Mouse (Mus musculus) thymus, postnatal 14 days (tissue): ENCODE data around the gene Arhgap25.
"Not testable (repeated sequence)": the region's sequence is repeated elsewhere in the genome, so short reads cannot be mapped to it uniquely, and the experiment has no call there.

Experiments
- DNase-seq: peaks from one replicate; pipeline ENCODE4 v3.0.0; 2021

Gene Arhgap25

DNA sequence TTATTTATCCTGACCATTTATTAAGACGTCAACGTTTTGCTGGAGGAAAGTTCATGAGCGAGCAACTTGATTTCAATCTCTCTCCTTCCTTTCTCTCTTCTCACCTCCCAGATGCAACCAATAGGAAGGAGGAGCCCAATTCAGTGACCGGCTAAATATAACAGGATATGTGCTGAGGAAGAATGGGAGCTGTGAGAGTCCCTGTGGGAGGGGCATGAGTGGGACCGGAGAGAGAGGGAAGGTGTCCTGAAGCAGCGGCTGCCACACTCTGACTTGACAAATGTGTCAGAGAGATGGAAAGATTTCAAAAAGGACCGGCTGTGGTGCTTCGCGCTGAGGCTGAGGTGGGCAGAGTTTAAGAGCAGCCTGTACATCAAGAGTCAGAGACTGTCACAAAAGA is 2.6 kb upstream of the Arhgap25 start:
- no peak for DNase-seq

DNA sequence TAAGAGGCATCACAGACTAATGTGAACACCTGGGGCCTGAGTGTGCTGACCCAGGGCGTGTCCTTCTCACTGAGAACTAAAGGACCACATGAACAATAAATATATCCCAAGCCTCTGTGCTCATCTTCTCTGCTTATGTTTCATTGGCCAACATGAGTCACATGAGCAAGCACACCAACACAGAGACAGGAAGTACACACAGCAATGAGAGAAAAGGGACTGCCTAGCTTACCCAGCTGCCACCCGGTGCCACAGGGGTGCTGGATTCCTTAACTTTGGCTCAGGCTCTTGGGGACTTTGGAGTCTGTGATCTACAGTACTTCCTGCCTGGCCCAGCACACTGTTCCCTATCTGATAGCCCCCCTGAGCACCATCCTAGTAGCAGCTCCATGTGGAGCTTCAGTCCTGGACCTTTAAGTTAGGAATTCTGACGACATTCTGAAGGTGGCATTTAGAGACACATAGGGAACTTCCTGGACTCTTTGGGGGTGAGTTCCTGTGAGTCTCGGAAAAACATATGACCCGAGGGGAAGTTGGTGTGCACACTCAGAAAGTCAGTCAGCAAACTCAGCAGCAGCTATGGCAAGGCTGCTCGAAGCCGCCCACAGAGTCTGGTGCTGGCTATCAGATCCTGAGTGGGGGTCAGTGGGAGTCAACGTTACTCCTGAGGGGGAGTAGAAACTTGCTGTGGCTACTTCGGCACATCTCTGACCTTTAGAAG is 2.0 kb upstream of the Arhgap25 start:
- DNase-seq, result peak; percentile 62

DNA sequence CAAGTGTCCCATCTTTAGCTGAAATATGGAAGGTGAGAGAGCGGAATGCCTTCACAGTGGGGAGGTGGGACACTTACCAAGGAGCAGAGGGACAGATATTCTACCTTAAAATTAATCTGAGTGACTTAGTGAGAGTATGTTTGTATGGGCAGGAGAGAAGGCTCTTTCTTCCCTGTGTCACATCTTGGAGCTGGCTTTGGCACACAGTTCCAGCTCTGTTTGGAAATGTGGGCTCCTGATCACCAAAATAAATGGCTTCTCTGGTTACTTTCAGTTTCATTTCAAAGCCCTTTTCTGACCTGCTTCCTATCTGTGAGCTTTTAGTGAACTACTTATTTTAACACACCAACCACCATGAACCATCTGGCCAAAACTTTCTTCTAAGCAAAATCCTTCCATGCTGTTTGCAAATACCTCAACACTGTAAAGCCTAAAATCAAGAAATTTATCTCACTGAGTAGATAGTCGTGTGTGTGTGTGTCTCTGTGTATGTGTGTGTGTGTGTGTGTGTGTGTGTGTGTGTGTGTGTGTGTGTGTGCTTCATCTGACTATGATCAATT is 1.5 kb downstream of the Arhgap25 start:
- DNase-seq, result no peak

DNA sequence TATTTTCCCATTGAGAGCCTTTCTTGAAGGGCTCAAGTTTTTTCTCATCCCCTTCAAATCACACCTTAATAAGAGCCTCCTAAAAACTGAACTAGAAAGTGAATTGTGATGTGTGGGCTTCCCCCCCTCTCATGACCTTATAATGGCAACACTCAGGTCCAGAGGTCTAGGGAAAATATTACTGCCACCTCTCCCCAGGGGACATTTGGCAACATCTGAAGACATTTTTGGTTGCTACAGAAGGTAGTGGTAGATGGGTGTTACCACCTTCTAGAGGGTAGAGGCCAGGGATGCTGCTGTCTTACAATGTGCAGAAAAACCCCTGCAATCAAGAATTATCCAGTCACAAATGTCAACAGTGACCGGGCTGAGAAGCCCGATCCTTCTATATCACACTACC is 2.7 kb downstream of the Arhgap25 start:
- DNase-seq, result no peak

DNA sequence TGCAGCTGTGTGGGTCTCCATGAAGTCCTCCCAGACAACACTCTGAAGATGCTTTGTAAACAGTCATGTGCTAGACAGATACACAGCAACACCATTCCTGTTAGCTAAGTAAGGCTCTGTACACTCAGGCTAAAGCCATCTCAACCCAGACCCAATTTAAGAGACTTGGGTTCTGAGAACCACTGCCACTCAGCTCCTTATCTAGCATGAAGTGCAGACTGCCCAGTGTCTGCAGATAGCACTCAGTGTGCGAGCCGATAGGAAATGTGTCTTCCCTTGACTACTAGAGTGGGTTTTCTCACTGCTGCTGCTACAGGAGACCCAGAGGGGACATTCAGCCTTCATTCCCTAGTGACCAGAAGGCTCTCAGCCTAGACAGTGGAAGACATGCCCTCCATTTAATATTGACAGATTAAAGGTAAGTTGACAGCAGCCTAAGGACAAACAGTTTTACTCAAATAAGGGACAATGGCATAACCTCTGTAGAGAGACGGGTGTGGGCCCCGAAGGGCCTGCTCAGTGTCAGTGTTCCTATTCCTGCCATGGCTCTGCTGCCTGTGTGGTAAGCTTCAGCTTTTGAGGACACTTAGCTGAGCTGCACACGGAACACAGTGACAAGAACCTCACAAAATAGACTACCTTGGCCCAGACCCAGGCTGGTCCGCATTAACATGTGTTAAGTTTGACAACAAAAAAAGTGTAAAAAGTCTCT is 5.1 kb downstream of the Arhgap25 start:
- no peak for DNase-seq

DNA sequence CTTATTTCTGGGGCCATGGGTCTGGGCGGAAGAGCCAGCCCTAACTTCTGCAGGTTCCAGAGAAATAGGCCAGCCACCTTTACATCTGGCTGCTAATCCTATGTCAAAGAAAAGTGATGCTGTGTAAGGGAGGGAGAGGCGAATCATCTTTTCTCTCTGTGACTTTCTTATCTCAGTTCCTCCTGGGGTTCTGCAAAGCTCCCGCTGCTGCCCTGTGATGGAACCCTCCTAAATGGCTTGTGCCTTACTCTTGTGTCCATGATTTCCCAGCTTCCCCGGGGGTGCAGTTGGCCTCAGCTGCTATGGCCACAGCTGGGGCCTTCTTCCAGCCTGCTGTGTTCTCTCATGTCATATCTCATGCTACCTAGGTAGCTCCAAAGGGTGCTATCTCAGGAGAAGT is 5.7 kb downstream of the Arhgap25 start:
- DNase-seq, result no peak

DNA sequence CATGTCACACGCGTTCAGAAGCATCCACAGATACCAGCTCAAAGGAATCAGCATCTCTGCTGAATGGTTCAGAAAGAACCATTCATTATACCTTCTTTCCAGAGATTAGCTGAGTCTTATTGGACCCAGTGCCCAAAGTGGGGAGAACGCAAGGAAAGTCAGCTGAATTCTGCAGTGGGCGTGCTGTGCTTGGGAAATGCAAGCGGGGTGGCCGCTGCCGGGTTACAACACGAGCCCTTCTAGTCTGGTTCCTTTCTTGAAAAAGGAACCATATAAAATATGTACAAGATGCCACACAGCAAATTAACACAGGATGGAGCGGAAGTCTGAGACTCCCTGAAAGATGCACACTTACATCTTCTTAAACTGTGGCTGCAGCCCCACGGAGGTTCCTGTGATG is 7.9 kb downstream of the Arhgap25 start:
- no peak for DNase-seq

DNA sequence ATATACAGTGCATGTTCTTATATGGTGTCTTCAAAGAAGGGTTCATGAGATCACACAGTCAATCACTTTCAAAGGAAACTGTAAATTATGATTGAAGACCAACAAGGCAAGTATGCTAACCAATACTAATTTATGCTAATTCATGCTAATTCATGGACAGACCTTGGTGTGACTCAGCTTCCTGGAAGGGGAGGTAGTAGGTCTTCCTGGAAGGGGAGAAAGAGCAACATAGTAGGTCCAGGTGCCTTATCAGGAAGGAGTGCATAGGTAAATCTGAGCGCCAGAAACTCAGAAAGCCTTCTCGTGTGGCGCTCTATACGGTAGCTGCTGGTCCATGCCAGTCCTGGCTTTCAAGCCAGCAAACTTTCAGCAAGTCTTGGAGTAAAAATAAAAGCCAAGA is 8.8 kb downstream of the Arhgap25 start:
- DNase-seq, result no peak

DNA sequence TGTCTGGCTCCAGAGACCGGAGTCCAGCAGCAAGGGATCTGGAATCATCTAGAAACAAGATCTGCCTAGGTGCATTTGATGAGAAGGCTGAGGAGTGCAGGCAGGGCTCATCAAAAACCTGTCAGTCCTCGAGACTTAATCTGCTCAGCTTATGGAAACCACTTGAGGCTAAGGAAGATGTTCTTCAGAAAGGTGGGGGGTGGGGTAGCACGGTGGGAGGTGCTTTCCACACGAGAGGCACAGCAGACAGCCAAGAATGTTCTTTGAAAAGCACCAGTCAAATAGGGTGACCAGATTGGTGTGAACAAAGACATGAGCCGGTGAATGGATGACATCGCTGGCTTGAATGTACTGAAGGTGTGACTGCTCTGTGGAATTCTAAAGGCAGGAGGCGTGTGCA is 9.3 kb downstream of the Arhgap25 start:
- DNase-seq, result no peak

DNA sequence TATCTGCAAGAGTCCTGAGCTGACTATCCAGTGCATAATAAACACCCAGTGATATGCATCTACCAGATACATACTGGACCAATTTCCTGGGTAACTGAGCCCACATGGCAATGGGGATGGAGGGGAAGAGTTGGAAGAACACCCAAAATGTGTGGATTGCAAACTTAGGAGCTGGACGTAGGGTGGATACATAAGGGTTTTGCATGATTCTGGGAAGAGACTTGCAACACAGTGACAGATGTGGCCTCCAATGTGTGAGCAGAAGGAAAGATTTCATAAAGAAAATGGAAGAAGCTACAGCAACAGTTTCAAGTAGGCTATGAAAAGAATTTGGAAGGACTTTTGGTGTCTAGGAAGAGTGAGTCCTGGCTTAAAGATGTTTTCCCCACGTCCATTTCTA is 10.0 kb downstream of the Arhgap25 start:
- no peak for DNase-seq

DNA sequence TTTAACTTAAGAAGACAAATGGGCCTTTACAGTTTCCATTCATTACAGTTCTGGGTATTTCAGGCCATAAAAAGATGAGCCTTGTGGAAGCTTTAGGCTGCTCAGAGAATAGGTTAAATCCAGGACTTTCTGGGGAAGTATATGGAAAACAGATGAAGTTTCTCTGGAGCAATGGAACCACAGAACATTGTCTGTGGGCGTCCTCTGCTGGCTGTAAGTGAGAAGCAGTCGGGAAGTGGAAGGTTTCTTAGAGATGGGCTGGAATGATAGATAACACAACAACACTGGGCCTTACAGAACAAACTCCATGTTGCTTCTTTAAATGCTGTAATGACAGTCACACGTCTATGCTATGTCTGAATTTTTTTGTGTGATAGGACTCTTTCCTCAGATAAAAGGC is 10.8 kb downstream of the Arhgap25 start:
- no peak for DNase-seq

DNA sequence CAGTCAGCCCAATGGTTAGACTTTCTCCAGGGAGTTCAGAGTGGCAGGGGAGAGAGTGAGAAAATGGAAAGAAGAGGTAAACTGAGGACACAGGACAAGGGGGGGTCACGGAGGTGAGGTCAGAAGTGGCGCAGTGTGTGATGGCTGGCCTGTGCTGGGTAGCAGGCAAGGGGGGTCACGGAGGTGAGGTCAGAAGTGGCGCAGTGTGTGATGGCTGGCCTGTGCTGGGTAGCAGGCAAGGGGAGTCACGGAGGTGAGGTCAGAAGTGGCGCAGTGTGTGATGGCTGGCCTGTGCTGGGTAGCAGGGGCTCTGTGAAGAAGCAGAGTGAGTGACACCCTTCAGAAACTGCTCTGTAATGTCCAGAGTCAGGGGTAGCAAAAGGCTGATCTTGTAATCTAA is 11.4 kb downstream of the Arhgap25 start:
- not testable (repeated sequence) for DNase-seq

DNA sequence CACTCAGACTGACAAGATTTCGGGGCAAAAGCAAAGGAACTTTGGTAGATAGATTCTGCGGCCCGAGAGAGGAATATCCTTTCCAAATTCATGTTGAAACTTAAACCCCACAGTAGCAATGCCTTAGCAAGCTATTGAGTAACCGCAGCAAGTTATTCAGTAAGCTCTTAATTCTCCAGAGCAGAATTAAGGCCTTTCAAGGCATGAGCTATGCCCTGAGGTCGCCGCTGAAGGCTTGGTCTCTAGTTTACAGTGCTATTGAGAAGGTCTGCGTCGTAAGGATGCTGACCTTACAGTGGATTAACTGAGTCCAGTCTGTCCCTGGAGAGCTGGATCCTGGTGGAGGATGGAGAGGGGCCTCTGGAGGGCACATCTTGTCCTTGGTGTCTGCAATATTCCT is 12.5 kb downstream of the Arhgap25 start:
- no peak for DNase-seq

DNA sequence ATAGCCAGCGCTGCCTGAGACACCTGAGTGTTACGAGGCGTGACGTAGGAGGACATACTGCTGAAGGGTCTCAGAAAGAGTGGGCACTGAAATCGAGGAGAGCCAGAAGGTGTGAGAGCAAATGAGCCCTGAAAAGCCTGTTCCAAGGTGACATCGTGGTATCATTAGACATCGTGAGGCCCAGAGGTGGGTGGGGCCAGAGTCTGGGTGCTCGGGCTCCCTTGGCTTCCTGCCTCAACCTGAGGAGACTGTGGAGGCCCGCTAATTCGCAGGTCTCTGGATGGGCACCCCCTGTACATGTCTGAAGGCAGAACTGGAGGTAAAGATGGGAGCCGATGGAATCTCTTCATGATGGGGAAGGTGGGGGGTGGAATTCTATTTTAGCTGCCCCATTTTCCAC is 13.2 kb downstream of the Arhgap25 start:
- no peak for DNase-seq

DNA sequence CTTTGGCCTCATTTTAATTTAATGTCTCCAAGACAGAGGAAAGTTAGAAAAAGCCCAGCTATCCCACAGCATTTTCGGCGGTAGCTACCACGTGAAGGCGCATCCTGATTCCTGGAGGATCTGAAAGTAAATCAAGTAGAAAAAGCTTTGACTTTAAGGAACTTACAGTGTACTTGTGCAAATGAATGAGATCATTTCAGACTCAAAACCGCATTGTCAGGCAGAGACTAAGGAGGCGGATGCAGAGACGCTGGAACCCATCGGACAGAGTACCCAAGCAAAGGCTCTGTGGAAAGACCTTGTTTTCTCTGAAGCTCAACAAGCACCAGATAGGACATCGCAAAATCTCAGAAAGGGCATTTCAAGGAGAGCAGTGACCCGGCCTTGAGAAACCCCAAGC is 14.4 kb downstream of the Arhgap25 start:
- no peak for DNase-seq

DNA sequence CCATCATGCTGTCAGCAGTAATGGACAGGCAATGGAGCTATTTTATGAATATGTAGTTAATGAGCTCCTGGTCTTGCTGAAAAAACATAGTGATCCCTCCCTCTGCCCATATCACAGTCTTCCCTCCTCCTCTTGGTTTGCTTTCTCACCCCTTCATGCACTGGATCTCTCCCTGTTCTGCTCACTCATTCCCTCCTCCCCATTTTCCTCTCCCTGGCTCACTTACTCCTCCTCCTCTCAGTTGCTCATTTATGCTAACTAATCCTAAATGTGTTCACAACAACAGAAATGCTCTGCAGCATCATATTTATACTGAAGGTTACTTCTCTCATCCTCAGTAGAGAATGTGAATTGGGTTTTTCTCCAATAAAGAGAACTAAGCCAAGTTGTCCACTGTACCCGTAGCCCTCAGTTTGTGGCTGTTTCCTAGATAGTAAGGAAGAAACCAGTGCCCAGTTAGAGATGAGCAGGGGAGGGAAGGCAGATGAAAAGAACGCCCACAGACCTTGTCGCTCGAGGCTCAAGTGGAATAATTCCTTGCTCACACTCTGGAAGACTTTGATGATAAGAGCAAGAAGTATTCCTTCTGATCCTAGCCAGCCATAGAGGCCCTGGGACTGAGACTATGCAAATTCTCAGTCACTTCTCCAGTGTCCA is 15.2 kb downstream of the Arhgap25 start:
- no peak for DNase-seq

DNA sequence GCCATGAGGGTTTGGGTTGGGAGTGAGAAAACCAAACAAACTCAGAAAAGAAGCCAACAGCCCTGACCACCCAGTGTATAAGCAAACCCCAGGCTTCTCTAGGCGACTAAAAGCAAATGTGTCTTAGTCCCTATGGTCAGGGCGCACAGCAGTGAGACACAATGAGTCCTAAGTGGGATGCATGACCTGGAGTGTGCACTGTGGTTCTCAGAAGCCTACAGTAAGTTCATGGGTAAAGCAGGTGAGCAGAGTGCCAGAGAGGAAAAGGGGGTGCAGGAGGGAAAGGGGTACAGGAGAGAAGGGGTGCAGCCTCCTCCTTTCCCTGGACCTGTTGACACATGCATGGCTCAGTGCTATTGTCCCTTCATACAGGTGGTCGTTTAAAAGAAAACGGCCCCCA is 18.7 kb downstream of the Arhgap25 start:
- DNase-seq, result no peak

DNA sequence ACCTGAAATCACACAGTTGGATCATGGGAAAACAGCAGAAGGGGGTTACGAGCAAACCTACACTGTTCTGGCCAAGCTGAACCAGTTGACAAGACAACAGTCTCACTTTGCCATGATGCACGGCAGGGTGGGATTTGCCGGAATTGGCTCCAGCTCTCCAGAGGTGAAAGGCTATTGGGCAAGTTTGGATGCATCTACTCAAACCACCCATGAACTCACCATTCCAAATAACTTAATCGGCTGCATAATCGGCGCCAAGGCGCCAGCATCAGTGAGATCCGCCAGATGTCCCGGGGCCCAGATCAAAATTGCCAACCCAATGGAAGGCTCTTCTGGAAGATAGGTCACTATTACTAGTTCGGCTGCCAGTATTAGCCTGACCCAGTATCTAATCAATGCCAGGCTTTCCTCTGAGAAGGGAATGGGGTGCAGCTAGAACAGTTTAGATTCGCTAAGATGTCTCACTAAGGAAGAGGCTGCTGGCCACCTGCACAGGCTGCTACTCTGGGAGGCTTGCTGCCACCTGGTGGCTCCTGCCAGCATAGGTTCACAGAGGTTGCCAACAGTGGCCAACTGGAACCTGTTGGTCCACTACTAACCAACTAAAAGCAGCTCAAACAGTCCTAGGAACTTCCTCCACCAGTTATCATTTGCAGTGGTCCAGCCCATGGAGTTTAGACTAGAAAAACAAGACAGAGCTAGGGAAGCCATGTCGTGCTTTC is 19.9 kb downstream of the Arhgap25 start:
- DNase-seq, result peak; percentile 82

DNA sequence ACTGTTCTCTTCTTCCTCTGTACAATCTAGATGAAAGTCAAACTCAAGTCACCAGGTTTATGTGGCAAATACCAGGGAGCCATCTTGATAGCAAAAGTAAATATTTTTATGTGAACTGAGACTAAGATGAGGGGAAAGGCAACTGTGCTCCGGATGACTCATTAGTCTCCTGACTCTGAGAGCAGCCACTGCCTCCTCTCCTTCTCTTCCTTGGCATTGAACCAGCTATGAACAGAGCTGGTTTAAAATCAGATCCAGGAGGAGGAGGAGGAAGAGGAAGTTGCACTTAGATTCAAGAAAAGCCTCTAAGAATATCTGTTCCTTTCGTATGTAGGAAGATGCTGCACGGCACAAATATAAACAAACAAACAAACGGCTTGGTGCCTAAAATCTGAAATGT is 22.1 kb downstream of the Arhgap25 start:
- DNase-seq, result no peak

DNA sequence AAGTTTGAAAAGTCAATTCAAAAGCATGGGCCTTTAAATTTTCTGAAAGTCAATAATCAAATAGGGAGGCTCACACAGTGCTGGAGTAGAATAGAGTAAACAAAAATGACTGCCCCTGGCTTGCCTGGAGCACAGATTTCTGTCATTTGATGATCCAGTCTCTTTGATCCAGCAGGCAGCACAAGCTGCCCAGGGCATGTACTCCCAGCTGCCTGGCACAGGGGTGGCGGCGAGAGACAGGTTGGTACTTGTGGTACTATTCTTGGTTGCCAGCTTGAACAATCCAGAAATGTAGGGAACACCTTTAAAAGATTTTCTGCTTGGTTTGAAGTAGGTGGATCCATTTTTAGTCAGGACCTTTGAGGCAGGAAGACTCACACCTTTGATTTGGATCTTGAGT is 23.3 kb downstream of the Arhgap25 start:
- no peak for DNase-seq

DNA sequence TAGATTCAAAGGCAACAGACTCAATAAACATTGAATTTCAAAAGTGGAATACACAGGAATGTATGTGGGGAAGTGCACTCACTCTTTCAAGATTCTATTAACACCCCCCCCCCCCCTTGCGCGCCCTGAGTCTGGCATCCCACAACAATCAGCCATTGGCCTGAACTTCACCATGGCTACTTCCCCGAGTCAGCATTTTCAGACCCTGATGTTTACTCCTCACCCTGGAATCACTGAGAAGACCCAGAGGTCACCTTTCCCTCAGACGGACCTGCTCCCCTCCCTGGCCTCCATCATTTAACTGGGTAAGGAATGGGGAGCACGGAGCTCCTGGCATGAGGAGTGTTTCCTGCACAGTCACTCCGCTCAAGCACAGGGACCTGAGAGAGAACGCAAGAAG is 28.2 kb downstream of the Arhgap25 start:
- no peak for DNase-seq

DNA sequence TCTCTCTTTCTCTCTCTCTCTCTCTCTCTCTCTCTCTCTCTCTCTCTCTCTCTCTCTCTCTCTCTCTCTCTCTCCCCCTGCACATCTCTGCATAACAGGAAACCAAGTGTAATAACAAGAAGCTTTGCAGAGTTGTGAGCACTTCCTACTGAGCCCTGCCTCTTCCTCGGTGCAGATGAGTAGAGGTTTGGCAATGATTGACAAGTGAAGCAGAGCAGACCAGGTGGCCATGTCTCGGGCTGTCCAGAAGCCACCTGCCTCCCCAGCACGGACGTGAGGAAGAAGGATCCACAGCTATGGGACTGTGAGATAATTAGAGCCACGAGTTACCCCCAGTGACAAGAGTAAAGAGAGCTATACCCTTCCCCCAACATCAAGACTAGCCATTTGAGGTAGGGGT is 29.1 kb downstream of the Arhgap25 start:
- DNase-seq, result peak; percentile 50

DNA sequence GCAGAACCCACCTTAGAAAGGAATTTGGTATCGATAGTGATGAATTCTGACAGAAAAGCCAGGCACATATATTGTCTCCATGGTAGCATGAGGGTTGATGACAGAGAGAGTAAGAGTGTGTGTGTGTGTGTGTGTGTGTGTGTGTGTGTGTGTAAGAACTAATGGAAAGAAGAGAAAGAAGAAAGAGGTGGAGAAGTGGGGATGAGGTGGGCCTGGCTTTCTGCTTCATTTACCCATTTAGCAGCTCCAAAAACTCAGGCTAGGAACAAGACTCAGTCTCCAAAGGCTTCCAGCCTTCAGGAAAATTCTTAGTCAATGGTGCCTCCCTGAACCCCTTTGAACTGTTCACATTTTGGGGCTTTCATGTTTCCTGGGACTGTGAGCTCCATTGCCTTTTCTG is 29.5 kb downstream of the Arhgap25 start:
- DNase-seq, result no peak
